Mouse (Mus musculus) hindbrain, embryonic 12.5 days (tissue): ENCODE measurements around the gene Setd2. TPM values are rescaled to one million over a fixed set of nuclear protein-coding genes. Genes with fewer than 3 reads are reported as not detected.
A peak's percentile ranks its signal among the peaks of the same experiment; 100 is the strongest.

Experiments
- ATAC-seq: fragments of 200-750 bp; cut with Nextera tagmentation; 2 replicates; pipeline ENCODE4 v1.8.0; 2017; ENCODE audit warnings: moderate TSS enrichment; ENCODE audit not compliant: low FRiP score
- H3K27ac ChIP-seq: fragments of 300-500 bp; sonication (generic); 2 replicates; pipeline ENCODE4 v1.5.1; 2016; ENCODE audit warnings: mild to moderate bottlenecking
- H3K27me3 ChIP-seq: fragments of 300-500 bp; sonication (generic); 2 replicates; pipeline ENCODE4 v1.6.1; 2016; ENCODE audit warnings: mild to moderate bottlenecking
- H3K36me3 ChIP-seq: fragments of 300-500 bp; sonication (generic); 2 replicates; pipeline ENCODE4 v1.6.1; 2016; ENCODE audit warnings: mild to moderate bottlenecking
- H3K4me1 ChIP-seq: fragments of 300-500 bp; sonication (generic); 2 replicates; pipeline ENCODE4 v1.6.1; 2016
- H3K4me2 ChIP-seq: fragments of 300-500 bp; sonication (generic); replicated peaks from 2 replicates; pipeline ENCODE4 v1.6.1; 2016; ENCODE audit warnings: mild to moderate bottlenecking
- H3K4me3 ChIP-seq: fragments of 300-500 bp; sonication (generic); 2 replicates; pipeline ENCODE4 v1.5.1; 2016; ENCODE audit warnings: mild to moderate bottlenecking
- H3K9ac ChIP-seq: fragments of 300-500 bp; sonication (generic); 2 replicates; pipeline ENCODE4 v1.6.1; 2016; ENCODE audit warnings: mild to moderate bottlenecking, moderate library complexity
- H3K9me3 ChIP-seq: fragments of 300-500 bp; sonication (generic); replicated peaks from 2 replicates; pipeline ENCODE4 v1.6.1; 2016; ENCODE audit warnings: mild to moderate bottlenecking
- WGBS: fragments of 180-500 bp; shearing (Covaris S2); methylation state at CpG from one replicate; pipeline ENCODE4 v1.1.7; 2016; 5-methylcytosine and 5-hydroxymethylcytosine counted together
- polyA plus RNA-seq: library from polyadenylated mRNA; unstranded; fragments of >200 nt; fragmentation: Nextera tagmentation; extraction: Ambion mirVana; gene quantifications from 2 replicates; pipeline ENCODE4 v1.2.1, GENCODE M21; 2016

The Setd2 gene
- polyA plus RNA-seq, 1 experiment from 2014 or later: 49.7 TPM

GRCm38 (mm10) chr9:110645219-110645618, 112.8 kb downstream of the Setd2 start:
- H3K4me3 ChIP-seq: no peak overlapping the region
- no peaks in the 10 kb centered on the region for H3K9me3 ChIP-seq
- H3K4me2 ChIP-seq: no peak overlapping the region
- H3K9ac ChIP-seq: no peak overlapping the region
- H3K27me3 ChIP-seq: no peaks in the 10 kb centered on the region
- H3K27ac ChIP-seq: no peak overlapping the region
- WGBS: 86% methylated on average over 9 of the region's 9 CpGs
- H3K4me1 ChIP-seq: peaks cover 13% of the 10 kb centered on the region
- ATAC-seq: no peak
- H3K36me3 ChIP-seq: no peaks in the 10 kb centered on the region

- peak overlapping the region; percentile 14; the same call in 1 of the 2 replicates for H3K4me2 ChIP-seq
- peaks cover 32% of the 10 kb centered on the region for H3K4me1 ChIP-seq
- ATAC-seq: no peak
Measured at GRCm38 (mm10) chr9:110649775-110650174, 117.4 kb downstream of the Setd2 start.

GRCm38 (mm10) chr9:110651931-110652722, 119.7 kb downstream of the Setd2 start:
- Histone ChIP-seq H3K27me3 (peaks cover 36% of the 10 kb centered on the region), H3K27ac (no peak overlapping the region), H3K9ac (no peak overlapping the region), H3K36me3 (no peaks in the 10 kb centered on the region), H3K4me2 (no peak overlapping the region; the same call in 1 of the 2 replicates), H3K9me3 (no peaks in the 10 kb centered on the region), H3K4me1 (peaks cover 38% of the 10 kb centered on the region), H3K4me3 (no peak overlapping the region)
- ATAC-seq: no peak
- 36% methylated on average over 13 of the region's 13 CpGs for WGBS

More at GRCm38 (mm10) chr9:110649775-110650174, 117.4 kb downstream of the Setd2 start:
- Histone ChIP-seq H3K4me3 (no peak overlapping the region), H3K9ac (no peak overlapping the region), H3K9me3 (no peaks in the 10 kb centered on the region), H3K27ac (no peak overlapping the region), H3K27me3 (peaks cover 33% of the 10 kb centered on the region), H3K36me3 (no peaks in the 10 kb centered on the region)

GRCm38 (mm10) chr9:110652963-110653654, 120.7 kb downstream of the Setd2 start:
- no peaks in the 10 kb centered on the region for H3K36me3 ChIP-seq
- 24% methylated on average over 14 of the region's 14 CpGs for WGBS
- H3K4me1 ChIP-seq: peaks cover 47% of the 10 kb centered on the region
- H3K9ac ChIP-seq: peak overlapping the region; percentile 72; the same call in 1 of the 2 replicates
- H3K9me3 ChIP-seq: no peaks in the 10 kb centered on the region
- no peak for ATAC-seq
- no peak overlapping the region for H3K27ac ChIP-seq
- H3K4me3 ChIP-seq: peak overlapping the region; percentile 63
- H3K27me3 ChIP-seq: peaks cover 36% of the 10 kb centered on the region
- H3K4me2 ChIP-seq: peak overlapping the region; percentile 100

GRCm38 (mm10) chr9:110653655-110654461, 121.5 kb downstream of the Setd2 start, which contains the start of gene Nbeal2:
TSS of gene Nbeal2 (minus strand) at chr9:110654161.
- H3K9ac ChIP-seq: peak within 1 kb of the TSS; percentile 72
- peaks cover 36% of the 10 kb centered on the region for H3K27me3 ChIP-seq
- no peak within 1 kb of the TSS for H3K27ac ChIP-seq
- peak within 1 kb of the TSS; percentile 63 for H3K4me3 ChIP-seq
- no peaks in the 10 kb centered on the region for H3K36me3 ChIP-seq
- under 1% methylated on average over 70 of the region's 75 CpGs for WGBS
- peaks cover 48% of the 10 kb centered on the region for H3K4me1 ChIP-seq
- H3K4me2 ChIP-seq: peak within 1 kb of the TSS; percentile 100
- peak; percentile 55 for ATAC-seq
- H3K9me3 ChIP-seq: no peaks in the 10 kb centered on the region

GRCm38 (mm10) chr9:110654726-110655650, 122.6 kb downstream of the Setd2 start:
- H3K27me3 ChIP-seq: peaks cover 36% of the 10 kb centered on the region
- WGBS: 84% methylated on average over 19 of the region's 19 CpGs
- no peak overlapping the region for H3K27ac ChIP-seq
- peaks cover 9% of the 10 kb centered on the region; the same call in 1 of the 2 replicates for H3K36me3 ChIP-seq
- H3K9ac ChIP-seq: peak overlapping the region; percentile 72; the same call in 1 of the 2 replicates
- 0 out of 2 replicates have a peak overlapping the region, but pooled peaks have one; percentile 63 for H3K4me3 ChIP-seq
- H3K4me2 ChIP-seq: peak overlapping the region; percentile 100
- H3K9me3 ChIP-seq: no peaks in the 10 kb centered on the region
- ATAC-seq: no peak
- peaks cover 39% of the 10 kb centered on the region for H3K4me1 ChIP-seq

GRCm38 (mm10) chr9:110655651-110656007, 123.2 kb downstream of the Setd2 start:
- Histone ChIP-seq H3K4me2 (peak overlapping the region; percentile 77), H3K4me3 (peak overlapping the region; percentile 70), H3K9ac (peak overlapping the region; percentile 49; the same call in 1 of the 2 replicates), H3K4me1 (peaks cover 35% of the 10 kb centered on the region), H3K27ac (peak overlapping the region; percentile 79), H3K36me3 (peaks cover 9% of the 10 kb centered on the region; the same call in 1 of the 2 replicates), H3K9me3 (no peaks in the 10 kb centered on the region), H3K27me3 (peaks cover 36% of the 10 kb centered on the region)
- 85% methylated on average over 10 of the region's 10 CpGs for WGBS
- no peak for ATAC-seq

GRCm38 (mm10) chr9:110656249-110657221, 124.1 kb downstream of the Setd2 start, which contains the start of gene Ccdc12:
TSS of gene Ccdc12 (plus strand) at chr9:110656503.
- peaks cover 35% of the 10 kb centered on the region for H3K4me1 ChIP-seq
- H3K4me3 ChIP-seq: peak within 1 kb of the TSS; percentile 70
- peaks cover 29% of the 10 kb centered on the region for H3K27me3 ChIP-seq
- under 1% methylated on average over 52 of the region's 52 CpGs for WGBS
- H3K9ac ChIP-seq: peak within 1 kb of the TSS; percentile 75
- H3K9me3 ChIP-seq: no peaks in the 10 kb centered on the region
- ATAC-seq: peak; percentile 98
- H3K27ac ChIP-seq: peak within 1 kb of the TSS; percentile 93
- peak within 1 kb of the TSS; percentile 77 for H3K4me2 ChIP-seq
- H3K36me3 ChIP-seq: peaks cover 9% of the 10 kb centered on the region; the same call in 1 of the 2 replicates

GRCm38 (mm10) chr9:110657474-110658078, 125.2 kb downstream of the Setd2 start:
- H3K9ac ChIP-seq: peak overlapping the region; percentile 75
- no peaks in the 10 kb centered on the region for H3K9me3 ChIP-seq
- no peak for ATAC-seq
- 76% methylated on average over 13 of the region's 13 CpGs for WGBS
- H3K4me1 ChIP-seq: peaks cover 30% of the 10 kb centered on the region
- peaks cover 9% of the 10 kb centered on the region; the same call in 1 of the 2 replicates for H3K36me3 ChIP-seq
- H3K27ac ChIP-seq: 0 out of 2 replicates have a peak overlapping the region, but pooled peaks have one; percentile 93
- H3K4me2 ChIP-seq: peak overlapping the region; percentile 77
- H3K4me3 ChIP-seq: peak overlapping the region; percentile 70
- peaks cover 18% of the 10 kb centered on the region for H3K27me3 ChIP-seq

GRCm38 (mm10) chr9:110659521-110659920, 127.1 kb downstream of the Setd2 start:
- Histone ChIP-seq H3K36me3 (peaks cover 9% of the 10 kb centered on the region; the same call in 1 of the 2 replicates), H3K27ac (no peak overlapping the region), H3K4me1 (peaks cover 25% of the 10 kb centered on the region), H3K9me3 (no peaks in the 10 kb centered on the region), H3K27me3 (peaks cover 6% of the 10 kb centered on the region; the same call in 1 of the 2 replicates), H3K9ac (0 out of 2 replicates have a peak overlapping the region, but pooled peaks have one; percentile 13), H3K4me3 (no peak overlapping the region), H3K4me2 (no peak overlapping the region)
- ATAC-seq: no peak
- WGBS: 96% methylated on average over 12 of the region's 12 CpGs
